Mouse (Mus musculus) liver, postnatal 0 days (tissue): ENCODE data around the gene Ifng.

Experiments used
- CTCF ChIP-seq: sonication (generic); IDR thresholded peaks from 2 replicates; pipeline ENCODE4 v1.5.1; 2016; ENCODE audit warnings: antibody characterized with exemption, low read depth
- EP300 ChIP-seq: IDR thresholded peaks from 2 replicates; pipeline ENCODE4 v1.6.1; 2016; ENCODE audit warnings: antibody characterized with exemption, low read depth, mild to moderate bottlenecking

DNA sequence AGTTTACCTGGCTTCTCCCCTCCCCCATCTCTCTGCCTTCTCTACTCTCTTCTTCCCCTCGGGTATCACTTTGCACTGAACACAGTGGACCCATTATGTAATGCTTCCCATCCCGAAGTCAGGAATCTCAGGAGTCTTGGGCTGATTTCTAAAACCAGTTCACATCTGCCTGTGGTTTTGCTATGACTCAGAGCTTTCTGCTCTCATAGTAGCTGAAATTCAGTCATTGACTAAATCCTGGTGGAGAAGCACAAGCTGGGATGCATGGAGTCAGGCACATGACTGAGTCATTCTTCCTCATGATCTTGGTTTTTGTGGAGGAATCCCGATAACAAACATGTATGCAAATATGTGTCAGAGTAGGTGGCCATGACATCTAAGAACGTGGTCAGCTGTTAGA lies 38.4 kb downstream of the Ifng start:
- TF ChIP-seq CTCF (no peak), EP300 (no peak)
